Comparison of ENCODE assay signal across 21 mouse cellular contexts in genomic region chr14:72440436-72440835, GRCm38 (mm10). TPM values are rescaled to one million over a fixed set of nuclear protein-coding genes. Genes with fewer than 3 reads are reported as not detected.
"Had no signal": no experiment of that assay in that cellular context is flagged by ENCODE, and none has a peak within 500 bp of the region (broad histone marks: within the 10 kb centered on the region; RNA-seq: fewer than 3 reads in every experiment).

No protein-coding gene starts in this region.

- H3K36me3 ChIP-seq: neural tube, embryonic 13.5 days; neural tube, embryonic 15.5 days; stomach, embryonic 15.5 days had no signal

- H3K27ac ChIP-seq: neural tube, embryonic 13.5 days; neural tube, embryonic 15.5 days; stomach, embryonic 15.5 days; stomach, postnatal 0 days had no signal

- H3K4me2 ChIP-seq: neural tube, embryonic 13.5 days; neural tube, embryonic 15.5 days; stomach, embryonic 15.5 days had no signal

- DNase-seq: retina, postnatal 1 day; right cerebral cortex, adult 18-20 months; right cerebral cortex, postnatal 14 days; right cerebral cortex, postnatal 25 days; right cerebral cortex, postnatal 4 days; spleen, adult 18-20 months; thymus, adult 18-20 months; thymus, adult 2 months; thymus, postnatal 14 days; thymus, postnatal 25 days; thymus, postnatal 36 days; thymus, postnatal 4 days had no signal

- H3K4me1 ChIP-seq: neural tube, embryonic 13.5 days; neural tube, embryonic 15.5 days; stomach, embryonic 15.5 days had no signal

- H3K9ac ChIP-seq: neural tube, embryonic 13.5 days; neural tube, embryonic 15.5 days; stomach, embryonic 15.5 days had no signal

- H3K27me3 ChIP-seq: neural tube, embryonic 13.5 days; neural tube, embryonic 15.5 days; stomach, embryonic 15.5 days had no signal

- H3K9me3 ChIP-seq: neural tube, embryonic 13.5 days; neural tube, embryonic 15.5 days; stomach, embryonic 15.5 days had no signal

- H3K4me3 ChIP-seq: neural tube, embryonic 13.5 days; neural tube, embryonic 15.5 days; stomach, embryonic 15.5 days had no signal

RNA-seq across cellular contexts. Expression of gene Gm9195, which starts 51.2 kb away (rescaled TPM):
- total RNA-seq: neutrophil, adult 5-6 weeks had no signal
- polyA plus RNA-seq: neural tube, embryonic 13.5 days; neural tube, embryonic 14.5 days; neural tube, embryonic 15.5 days; spleen, adult 2 months; stomach, embryonic 14.5 days; stomach, embryonic 15.5 days; stomach, embryonic 16.5 days; stomach, postnatal 0 days had no signal
